Mouse (Mus musculus): ENCODE data around the gene Kif5c.

DNA sequence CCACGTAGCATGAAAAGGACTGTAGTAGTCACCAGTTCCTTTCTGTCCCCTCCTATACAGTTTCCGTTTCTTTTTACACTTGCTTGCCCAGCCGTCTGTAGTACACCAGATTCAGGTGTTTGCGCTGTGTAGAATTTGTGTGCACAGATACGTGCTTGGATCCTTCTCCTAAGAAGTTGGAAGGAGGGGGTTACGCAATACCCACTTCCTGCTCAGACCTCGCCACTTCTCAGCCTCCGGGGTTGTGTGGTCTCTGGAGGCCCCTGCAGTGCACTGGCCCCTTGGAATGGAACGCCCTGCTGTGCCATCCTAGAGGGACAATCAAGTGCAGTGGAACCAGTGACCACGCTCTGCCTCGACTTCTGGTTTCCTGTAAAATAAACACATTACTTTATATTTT lies 152.1 kb downstream of the Kif5c start:
- TF ChIP-seq CTCF (IDR thresholded peaks at IDR 0.05; ENCODE audit: extremely low read depth, insufficient read depth, low read length) (no peak), POLR2A (IDR thresholded peaks at IDR 0.05; ENCODE audit: extremely low read depth, insufficient read depth, low read length) (no peak)

All from cortical plate, adult 2 months (tissue).